Mouse (Mus musculus) kidney, postnatal 14 days (tissue): ENCODE measurements around the gene Bcl7b.

ENCODE experiments used
- DNase-seq: peaks from one replicate; pipeline ENCODE4 v3.0.0; 2022; ENCODE audit warnings: mixed read lengths

Bcl7b gene

GRCm38 (mm10) chr5:135168063-135169062 is at the start of gene Bcl7b:
Gene Bcl7b (plus strand): TSS chr5:135168283.
- peak; percentile 99 for DNase-seq

- peak; percentile 74 for DNase-seq
These were observed 49.4 kb upstream of the Bcl7b start for GRCm38 (mm10) chr5:135118589-135119081.

- DNase-seq: no peak
These were observed 47.3 kb upstream of the Bcl7b start for GRCm38 (mm10) chr5:135120753-135121152.

GRCm38 (mm10) chr5:135126121-135126520 is 42.0 kb upstream of the Bcl7b start:
- no peak for DNase-seq

- no peak for DNase-seq
These were observed 40.4 kb upstream of the Bcl7b start for GRCm38 (mm10) chr5:135127669-135128068.

GRCm38 (mm10) chr5:135129747-135130146 is 38.3 kb upstream of the Bcl7b start:
- DNase-seq: no peak

GRCm38 (mm10) chr5:135133736-135134405 is 34.2 kb upstream of the Bcl7b start:
- peak; percentile 70 for DNase-seq

- DNase-seq: peak; percentile 31
These were observed 33.5 kb upstream of the Bcl7b start for GRCm38 (mm10) chr5:135134534-135134933.

- no peak for DNase-seq
These were observed 28.2 kb upstream of the Bcl7b start for GRCm38 (mm10) chr5:135139881-135140280.

- no peak for DNase-seq
These were observed 23.6 kb upstream of the Bcl7b start for GRCm38 (mm10) chr5:135144469-135144868.

- DNase-seq: no peak
These were observed 22.6 kb upstream of the Bcl7b start for GRCm38 (mm10) chr5:135145532-135145931.

GRCm38 (mm10) chr5:135145955-135146354 is 22.1 kb upstream of the Bcl7b start:
- DNase-seq: no peak

- no peak for DNase-seq
These were observed 19.4 kb upstream of the Bcl7b start for GRCm38 (mm10) chr5:135148715-135149052.

- DNase-seq: peak; percentile 100
These were observed 18.8 kb upstream of the Bcl7b start, which contains the start of gene Tbl2 for GRCm38 (mm10) chr5:135149053-135149819. Gene Tbl2 (plus strand): TSS chr5:135149657.

- no peak for DNase-seq
These were observed 18.3 kb upstream of the Bcl7b start for GRCm38 (mm10) chr5:135149820-135150178.

GRCm38 (mm10) chr5:135156496-135156895 is 11.6 kb upstream of the Bcl7b start:
- no peak for DNase-seq

GRCm38 (mm10) chr5:135161221-135161620 is 6.9 kb upstream of the Bcl7b start:
- DNase-seq: no peak

- DNase-seq: no peak
These were observed 6.4 kb upstream of the Bcl7b start for GRCm38 (mm10) chr5:135161650-135162049.

GRCm38 (mm10) chr5:135162361-135162760 is 5.7 kb upstream of the Bcl7b start:
- DNase-seq: peak; percentile 70

- peak; percentile 60 for DNase-seq
These were observed 5.3 kb upstream of the Bcl7b start for GRCm38 (mm10) chr5:135162821-135163220.

- no peak for DNase-seq
These were observed 1.2 kb upstream of the Bcl7b start for GRCm38 (mm10) chr5:135166909-135167308.

- DNase-seq: no peak
These were observed 614 bp upstream of the Bcl7b start for GRCm38 (mm10) chr5:135167469-135167868.

- DNase-seq: no peak
These were observed 1.4 kb downstream of the Bcl7b start for GRCm38 (mm10) chr5:135169479-135169878.
